Mouse (Mus musculus) liver, embryonic 14.5 days (tissue): ENCODE results near the gene Cd163l1. TPM values are rescaled to one million over a fixed set of nuclear protein-coding genes. Genes with fewer than 3 reads are reported as not detected.

Experiments used
- ATAC-seq: fragments of 200-750 bp; cut with Nextera tagmentation; 2 replicates; pipeline ENCODE4 v1.8.0; 2017; ENCODE audit warnings: moderate number of reproducible peaks, mild to moderate bottlenecking, moderate library complexity; ENCODE audit not compliant: insufficient read depth
- DNase-seq, 3 experiments: peaks; one replicate each; pipeline ENCODE4 v3.0.0-alpha.2; 2012 to 2013; ENCODE audit warnings: low read depth in 3 of 3, low spot score in 3 of 3
- H3K27ac ChIP-seq: fragments of 300-500 bp; sonication (generic); 2 replicates; pipeline ENCODE4 v1.5.1; 2014; ENCODE audit warnings: moderate library complexity, mild to moderate bottlenecking, control low read depth, inconsistent platforms
- H3K27me3 ChIP-seq: fragments of 300-500 bp; sonication (generic); 2 replicates; pipeline ENCODE4 v1.6.1; 2014; ENCODE audit warnings: mild to moderate bottlenecking, low read length, moderate library complexity; ENCODE audit not compliant: control insufficient read depth, insufficient read depth
- H3K36me3 ChIP-seq: fragments of 300-500 bp; sonication (generic); replicated peaks from 2 replicates; pipeline ENCODE4 v1.6.1; 2014; ENCODE audit warnings: low read depth; ENCODE audit not compliant: control insufficient read depth, insufficient read depth
- H3K4me1 ChIP-seq, 2 experiments: fragments of 200-500 bp in 1 of 2; fragments of 300-500 bp in 1 of 2; sonication (generic) in 1 of 2; replicated peaks; 2 replicates each; pipeline ENCODE4 v1.6.1; 2012 to 2014; ENCODE audit warnings: antibody characterized with exemption in 1 of 2, inconsistent platforms in 1 of 2, low read length in 1 of 2; ENCODE audit not compliant: control insufficient read depth in 2 of 2, insufficient read depth in 2 of 2
- H3K4me2 ChIP-seq: fragments of 300-500 bp; sonication (generic); 2 replicates; pipeline ENCODE4 v1.6.1; 2014; ENCODE audit warnings: low read depth, mild to moderate bottlenecking, control low read depth, moderate library complexity
- H3K4me3 ChIP-seq, 2 experiments: fragments of 200-500 bp in 1 of 2; fragments of 300-500 bp in 1 of 2; sonication (generic) in 1 of 2; 2 replicates each; pipeline ENCODE4 v1.5.1; 2012 to 2014; ENCODE audit warnings: low read depth in 2 of 2, low read length in 2 of 2, mild to moderate bottlenecking in 2 of 2, control low read depth in 1 of 2, inconsistent platforms in 1 of 2, moderate library complexity in 1 of 2; ENCODE audit not compliant: insufficient read depth in 1 of 2
- H3K9ac ChIP-seq: fragments of 300-500 bp; sonication (generic); replicated peaks from 2 replicates; pipeline ENCODE4 v1.6.1; 2014; ENCODE audit warnings: mild to moderate bottlenecking, control low read depth, moderate library complexity
- H3K9me3 ChIP-seq: fragments of 300-500 bp; sonication (generic); 2 replicates; pipeline ENCODE4 v1.6.1; 2016; ENCODE audit warnings: low read length, mixed read lengths; ENCODE audit not compliant: control insufficient read depth
- CTCF ChIP-seq: IDR thresholded peaks from 2 replicates; pipeline ENCODE4 v1.5.1; 2016; ENCODE audit warnings: antibody characterized with exemption, low read depth, control low read depth
- EP300 ChIP-seq: IDR thresholded peaks from 2 replicates; pipeline ENCODE4 v1.6.1; 2016; ENCODE audit warnings: antibody characterized with exemption, low read depth
- WGBS: fragments of 180-500 bp; shearing (Covaris S2); extraction: QIAGEN DNeasy Blood & Tissue Kit; methylation state at CpG from one replicate; pipeline ENCODE4 v1.1.7; 2014; ENCODE audit not compliant: insufficient replicate concordance; 5-methylcytosine and 5-hydroxymethylcytosine counted together
- polyA plus RNA-seq, 2 experiments: library from polyadenylated mRNA; depleted of rRNA in 1 of 2; stranded (reverse) in 1 of 2; unstranded in 1 of 2; fragments of >200 nt; fragmentation: Nextera tagmentation in 1 of 2; extraction: Ambion mirVana in 1 of 2; gene quantifications; 2 replicates each; pipeline versions ENCODE4 v1.2.1 to v1.2.3; 2012 to 2014

The Cd163l1 gene
- polyA plus RNA-seq, 2 experiments: 0.07 TPM; not detected in 1

DNA sequence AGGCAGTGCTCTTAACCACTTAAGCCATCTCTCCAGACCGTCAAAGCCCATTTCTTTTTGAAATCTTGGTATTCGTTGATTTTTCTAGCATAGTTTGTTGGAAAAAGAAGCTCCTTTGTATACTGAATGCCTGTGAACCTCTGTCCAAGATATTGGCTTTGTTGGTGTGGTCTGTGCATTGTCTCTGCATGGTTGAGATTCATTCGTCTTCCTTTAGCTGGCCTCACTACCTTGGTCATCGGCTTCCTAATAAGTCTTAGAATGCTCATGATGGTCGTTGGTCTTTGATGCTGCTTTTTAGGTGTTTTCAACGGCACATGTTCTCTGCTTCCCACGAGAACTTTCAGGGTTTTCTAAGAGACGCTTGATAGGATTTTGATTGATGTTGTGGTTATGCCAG lies 22.1 kb upstream of the Cd163l1 start:
- Histone ChIP-seq H3K9ac (no peak overlapping the region), H3K4me1 (peaks cover 0 to 6% of the 10 kb centered on the region in 2 experiments; a peak in 3 of 4 replicates), H3K36me3 (no peaks in the 10 kb centered on the region), H3K9me3 (no peaks in the 10 kb centered on the region), H3K4me3 (no peak overlapping the region), H3K27me3 (no peaks in the 10 kb centered on the region), H3K27ac (no peak overlapping the region), H3K4me2 (no peak overlapping the region)
- TF ChIP-seq EP300 (no peak), CTCF (no peak)
- ATAC-seq: no peak
- no peak for DNase-seq
- 52% methylated on average over 8 of the region's 8 CpGs for whole genome bisulfite sequencing

DNA sequence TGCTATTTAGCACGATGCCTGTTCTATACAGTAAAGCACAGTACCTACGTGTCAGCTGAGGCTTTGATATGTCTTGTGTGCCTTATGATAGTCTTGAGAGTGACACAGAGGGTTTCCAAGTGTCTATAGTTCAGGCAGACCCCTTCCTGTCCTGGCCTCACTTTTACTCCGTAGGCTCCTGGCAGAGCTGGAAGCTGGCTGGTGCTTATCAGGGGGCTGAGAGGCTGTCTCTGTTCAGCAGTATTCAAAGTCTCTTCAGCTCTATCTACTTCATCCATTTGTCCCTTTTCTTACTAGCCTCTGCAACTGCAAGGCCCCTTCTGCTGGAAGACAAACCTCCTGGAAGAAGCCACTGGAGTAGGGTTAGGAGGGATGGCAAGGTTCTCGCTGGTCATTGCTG lies 17.0 kb upstream of the Cd163l1 start:
- no peaks in the 10 kb centered on the region for H3K9me3 ChIP-seq
- DNase-seq (no peak), ATAC-seq (peak; percentile 56; the same call in 1 of the 2 replicates)
- H3K4me2 ChIP-seq: no peak overlapping the region
- no peaks in the 10 kb centered on the region for H3K27me3 ChIP-seq
- no peak overlapping the region for H3K4me3 ChIP-seq
- TF ChIP-seq EP300: no peak
- no peak for TF ChIP-seq CTCF
- H3K9ac ChIP-seq: no peak overlapping the region
- H3K27ac ChIP-seq: no peak overlapping the region
- 46% methylated on average over 4 of the region's 4 CpGs for WGBS
- peaks cover 0 to 10% of the 10 kb centered on the region in 2 experiments; a peak in 3 of 4 replicates for H3K4me1 ChIP-seq
- H3K36me3 ChIP-seq: no peaks in the 10 kb centered on the region

DNA sequence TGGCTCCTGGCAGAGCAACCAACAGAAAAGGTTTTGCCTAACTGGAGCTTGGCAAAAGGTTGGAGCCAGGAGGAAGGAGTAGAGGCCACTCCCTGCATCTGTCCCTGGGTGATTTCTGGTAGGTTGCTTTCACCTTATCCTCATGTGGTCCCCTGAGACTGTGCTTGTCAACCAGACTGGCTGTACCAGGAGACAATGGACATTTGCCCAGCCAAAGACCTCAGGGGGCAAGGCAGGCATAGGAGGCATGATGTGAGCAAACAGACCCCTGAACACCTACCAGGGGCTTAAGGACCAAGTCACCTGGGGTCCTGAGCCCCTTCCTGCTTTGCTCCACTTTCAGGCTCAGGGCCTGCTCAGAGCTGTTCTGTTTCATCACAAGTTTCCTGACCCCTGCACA lies 12.2 kb upstream of the Cd163l1 start, which contains the start of gene Olfr524:
TSS of gene Olfr524 (minus strand) at position 101 of the 400 bp plus-strand sequence.
- no peak for ATAC-seq
- no peak within 1 kb of the TSS for H3K4me2 ChIP-seq
- H3K4me1 ChIP-seq: peaks cover 10 to 28% of the 10 kb centered on the region in 2 experiments
- H3K36me3 ChIP-seq: no peaks in the 10 kb centered on the region
- H3K9ac ChIP-seq: no peak within 1 kb of the TSS
- H3K27me3 ChIP-seq: no peaks in the 10 kb centered on the region
- no peak for TF ChIP-seq EP300
- no peak for TF ChIP-seq CTCF
- H3K4me3 ChIP-seq: no peak within 1 kb of the TSS
- no peak for DNase-seq
- H3K9me3 ChIP-seq: no peaks in the 10 kb centered on the region
- H3K27ac ChIP-seq: no peak within 1 kb of the TSS

DNA sequence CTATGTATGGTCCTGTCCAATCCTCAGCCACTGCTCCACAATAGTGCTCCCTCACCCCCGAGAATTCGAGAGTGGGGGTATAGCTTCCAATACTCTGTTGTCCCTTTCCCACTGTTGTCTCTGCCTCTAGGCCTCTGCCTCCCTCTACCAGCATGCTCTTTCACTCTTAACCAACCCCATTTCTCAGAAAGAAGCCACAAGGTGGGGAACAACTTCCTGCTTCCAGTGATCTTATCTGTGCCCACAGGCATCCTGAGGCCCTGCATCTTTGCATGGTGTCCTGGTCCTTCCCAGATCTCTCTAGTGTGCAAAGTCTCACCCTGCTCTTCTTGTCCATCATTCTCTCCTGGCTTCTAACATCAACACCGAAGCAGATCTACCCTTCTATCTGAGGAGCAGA lies 11.2 kb upstream of the Cd163l1 start:
- Histone ChIP-seq H3K4me3 (no peak overlapping the region), H3K9me3 (no peaks in the 10 kb centered on the region), H3K36me3 (no peaks in the 10 kb centered on the region), H3K4me1 (peaks cover 10 to 27% of the 10 kb centered on the region in 2 experiments), H3K27me3 (no peaks in the 10 kb centered on the region), H3K4me2 (no peak overlapping the region), H3K9ac (no peak overlapping the region), H3K27ac (no peak overlapping the region)
- 29% methylated on average over 3 of the region's 3 CpGs for WGBS
- DNase-seq (peak in 1 of 3 experiments; percentile 17), ATAC-seq (peak; percentile 32; the same call in 1 of the 2 replicates)
- no peak for TF ChIP-seq CTCF

DNA sequence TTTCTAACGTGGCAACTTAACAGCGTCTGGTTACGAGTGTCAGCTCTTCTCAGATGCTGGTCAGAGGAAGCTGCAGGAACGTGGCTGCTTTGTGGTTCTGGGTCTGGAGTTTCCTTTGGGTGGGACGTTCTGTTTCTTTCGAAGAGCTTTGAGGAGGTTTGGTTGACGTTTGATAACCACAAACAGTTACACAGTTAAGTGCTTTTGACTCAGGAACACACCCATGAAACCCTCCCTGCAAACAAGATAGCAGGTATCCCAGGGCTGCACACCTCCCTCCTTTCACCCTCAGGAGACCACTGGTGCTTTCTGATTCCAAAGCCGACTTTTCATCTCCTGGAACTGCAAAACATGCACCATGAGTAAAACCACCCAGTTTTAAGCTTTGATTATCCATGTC lies 9.9 kb upstream of the Cd163l1 start:
- DNase-seq (peak; percentile 33 to 36 (median 33)), ATAC-seq (peak; percentile 83)
- WGBS: 13% methylated on average over 8 of the region's 8 CpGs
- Histone ChIP-seq H3K4me1 (peaks cover 10 to 27% of the 10 kb centered on the region in 2 experiments), H3K4me2 (peak overlapping the region; percentile 2), H3K9ac (no peak overlapping the region), H3K36me3 (no peaks in the 10 kb centered on the region), H3K4me3 (no peak overlapping the region), H3K9me3 (no peaks in the 10 kb centered on the region), H3K27me3 (no peaks in the 10 kb centered on the region), H3K27ac (no peak overlapping the region)
- no peak for TF ChIP-seq CTCF
- peak; percentile 84 for TF ChIP-seq EP300
